Mouse (Mus musculus) forebrain, embryonic 16.5 days (tissue): Measurements from ENCODE around the gene Bach2. TPM values are rescaled to one million over a fixed set of nuclear protein-coding genes. Genes with fewer than 3 reads are reported as not detected.
A peak's percentile ranks its signal among the peaks of the same experiment; 100 is the strongest.

ENCODE experiments used
- ATAC-seq: fragments of 200-750 bp; cut with Nextera tagmentation; 2 replicates; pipeline ENCODE4 v1.8.0; 2017; ENCODE audit warnings: mild to moderate bottlenecking, moderate library complexity
- H3K27ac ChIP-seq: fragments of 300-500 bp; sonication (generic); 2 replicates; pipeline ENCODE4 v1.5.1; 2014; ENCODE audit warnings: low read length, control low read depth
- H3K27me3 ChIP-seq: fragments of 300-500 bp; sonication (generic); replicated peaks from 2 replicates; pipeline ENCODE4 v1.6.1; 2014; ENCODE audit warnings: low read length; ENCODE audit not compliant: control insufficient read depth, insufficient read depth
- H3K36me3 ChIP-seq: fragments of 300-500 bp; sonication (generic); 2 replicates; pipeline ENCODE4 v1.6.1; 2014; ENCODE audit not compliant: control insufficient read depth, insufficient read depth
- H3K4me1 ChIP-seq: fragments of 300-500 bp; sonication (generic); replicated peaks from 2 replicates; pipeline ENCODE4 v1.6.1; 2014; ENCODE audit warnings: low read length; ENCODE audit not compliant: control insufficient read depth, insufficient read depth
- H3K4me2 ChIP-seq: fragments of 300-500 bp; sonication (generic); 2 replicates; pipeline ENCODE4 v1.6.1; 2014; ENCODE audit warnings: mild to moderate bottlenecking, low read length, control low read depth
- H3K4me3 ChIP-seq: fragments of 300-500 bp; sonication (generic); replicated peaks from 2 replicates; pipeline ENCODE4 v1.5.1; 2014; ENCODE audit warnings: mild to moderate bottlenecking, low read length, control low read depth
- H3K9ac ChIP-seq: fragments of 300-500 bp; sonication (generic); replicated peaks from 2 replicates; pipeline ENCODE4 v1.6.1; 2014; ENCODE audit warnings: low read depth, low read length, control low read depth
- H3K9me3 ChIP-seq: fragments of 300-500 bp; sonication (generic); 2 replicates; pipeline ENCODE4 v1.6.1; 2016; ENCODE audit warnings: low read length; ENCODE audit not compliant: control insufficient read depth
- WGBS: fragments of 180-500 bp; shearing (Covaris S2); extraction: QIAGEN DNeasy Blood & Tissue Kit; methylation state at CpG from one replicate; pipeline ENCODE4 v1.1.7; 2014; 5-methylcytosine and 5-hydroxymethylcytosine counted together
- polyA plus RNA-seq: library from polyadenylated mRNA; unstranded; fragments of >200 nt; fragmentation: Nextera tagmentation; extraction: Ambion mirVana; gene quantifications from 2 replicates; pipeline ENCODE4 v1.2.1, GENCODE M21; 2015

Bach2 gene
- polyA plus RNA-seq, 1 experiment from 2014 or later: 33.3 TPM

GRCm38 (mm10) chr4:32544821-32545545 lies 306.4 kb downstream of the Bach2 start:
- no peaks in the 10 kb centered on the region for H3K27me3 ChIP-seq
- no peak for ATAC-seq

GRCm38 (mm10) chr4:32545548-32545947 lies 306.9 kb downstream of the Bach2 start:
- Histone ChIP-seq H3K4me2 (no peak overlapping the region), H3K27me3 (no peaks in the 10 kb centered on the region), H3K4me3 (no peak overlapping the region), H3K27ac (no peak overlapping the region), H3K36me3 (no peaks in the 10 kb centered on the region), H3K9ac (no peak overlapping the region), H3K4me1 (no peaks in the 10 kb centered on the region), H3K9me3 (no peaks in the 10 kb centered on the region)
- WGBS: 89% methylated on average over 4 of the region's 4 CpGs
- ATAC-seq: no peak

More at GRCm38 (mm10) chr4:32544821-32545545, 306.4 kb downstream of the Bach2 start:
- H3K36me3 ChIP-seq: no peaks in the 10 kb centered on the region
- H3K9me3 ChIP-seq: no peaks in the 10 kb centered on the region
- no peak overlapping the region for H3K4me3 ChIP-seq
- no peak overlapping the region for H3K9ac ChIP-seq
- H3K27ac ChIP-seq: no peak overlapping the region
- WGBS: 83% methylated on average over 14 of the region's 14 CpGs
- H3K4me2 ChIP-seq: no peak overlapping the region
- no peaks in the 10 kb centered on the region for H3K4me1 ChIP-seq

GRCm38 (mm10) chr4:32549150-32549549 lies 310.5 kb downstream of the Bach2 start:
- H3K4me1 ChIP-seq: no peaks in the 10 kb centered on the region
- H3K27ac ChIP-seq: no peak overlapping the region
- no peak overlapping the region for H3K4me3 ChIP-seq
- no peaks in the 10 kb centered on the region for H3K9me3 ChIP-seq
- H3K27me3 ChIP-seq: no peaks in the 10 kb centered on the region
- H3K4me2 ChIP-seq: no peak overlapping the region
- H3K9ac ChIP-seq: no peak overlapping the region
- H3K36me3 ChIP-seq: no peaks in the 10 kb centered on the region
- ATAC-seq: no peak
- 86% methylated on average over 1 of the region's 1 CpGs for WGBS

- no peaks in the 10 kb centered on the region for H3K9me3 ChIP-seq
- no peak overlapping the region for H3K9ac ChIP-seq
- WGBS: 39% methylated on average over 4 of the region's 4 CpGs
- no peaks in the 10 kb centered on the region for H3K36me3 ChIP-seq
- H3K27me3 ChIP-seq: no peaks in the 10 kb centered on the region
- no peak overlapping the region for H3K4me3 ChIP-seq
- no peak for ATAC-seq
- no peak overlapping the region for H3K4me2 ChIP-seq
- H3K4me1 ChIP-seq: no peaks in the 10 kb centered on the region
- no peak overlapping the region for H3K27ac ChIP-seq
Observed at GRCm38 (mm10) chr4:32551337-32551736, 312.7 kb downstream of the Bach2 start.

DNA sequence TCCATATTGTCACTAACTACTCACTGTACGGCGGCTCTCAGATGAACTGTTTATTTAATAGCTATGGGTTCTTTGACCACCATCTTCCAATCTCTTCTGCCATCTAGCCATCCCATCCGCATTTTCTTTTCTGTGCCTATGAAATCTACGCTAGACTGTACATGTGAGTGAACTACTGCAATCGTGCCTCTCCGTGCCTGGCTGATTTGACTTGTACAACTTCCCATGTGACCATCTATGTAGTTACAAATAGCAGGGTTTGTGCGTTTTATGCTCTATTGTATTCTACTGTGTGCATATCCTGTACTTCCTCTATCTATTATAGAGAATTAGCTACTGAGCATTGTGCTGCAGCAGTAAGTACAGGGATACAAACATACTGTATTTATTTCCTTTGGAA lies 316.9 kb downstream of the Bach2 start:
- Histone ChIP-seq H3K36me3 (no peaks in the 10 kb centered on the region), H3K27me3 (no peaks in the 10 kb centered on the region), H3K27ac (no peak overlapping the region), H3K9ac (no peak overlapping the region), H3K4me1 (peaks cover under 1% of the 10 kb centered on the region), H3K4me3 (no peak overlapping the region), H3K9me3 (no peaks in the 10 kb centered on the region), H3K4me2 (no peak overlapping the region)
- 90% methylated on average over 7 of the region's 7 CpGs for WGBS
- ATAC-seq: no peak

DNA sequence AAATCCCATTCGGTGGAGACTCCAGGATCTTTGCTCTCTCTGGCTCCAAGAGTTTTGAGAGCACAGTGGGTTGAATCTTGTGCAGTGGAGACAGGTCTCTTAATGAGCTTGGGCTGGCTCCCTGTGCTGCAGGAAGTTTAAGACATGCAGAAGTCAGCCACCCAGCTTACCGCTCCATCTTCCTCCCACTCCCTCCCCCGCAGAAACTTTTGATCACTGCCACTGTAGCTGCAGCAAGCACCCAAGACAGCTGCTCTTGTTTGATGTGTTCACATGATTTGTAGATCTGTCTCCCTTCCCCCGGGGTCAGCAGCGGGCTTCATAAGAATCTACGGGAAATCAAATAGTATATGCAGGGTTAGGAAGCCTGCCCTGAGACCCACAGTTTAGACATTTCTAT lies 321.6 kb downstream of the Bach2 start:
- Histone ChIP-seq H3K27ac (no peak overlapping the region), H3K4me2 (no peak overlapping the region), H3K9me3 (no peaks in the 10 kb centered on the region), H3K9ac (no peak overlapping the region), H3K4me3 (no peak overlapping the region), H3K4me1 (peaks cover 16% of the 10 kb centered on the region), H3K36me3 (peaks cover 14% of the 10 kb centered on the region), H3K27me3 (no peaks in the 10 kb centered on the region)
- 63% methylated on average over 6 of the region's 6 CpGs for WGBS
- 0 out of 2 replicates have a peak, but pooled peaks have one; percentile 1 for ATAC-seq

GRCm38 (mm10) chr4:32560724-32561554 lies 322.3 kb downstream of the Bach2 start:
- WGBS: 40% methylated on average over 8 of the region's 8 CpGs
- peak overlapping the region; percentile 70 for H3K27ac ChIP-seq
- no peak overlapping the region for H3K4me2 ChIP-seq
- no peak overlapping the region for H3K4me3 ChIP-seq
- no peak overlapping the region for H3K9ac ChIP-seq
- peaks cover 16% of the 10 kb centered on the region for H3K4me1 ChIP-seq
- peaks cover 14% of the 10 kb centered on the region for H3K36me3 ChIP-seq
- ATAC-seq: peak; percentile 68
- no peaks in the 10 kb centered on the region for H3K27me3 ChIP-seq
- H3K9me3 ChIP-seq: no peaks in the 10 kb centered on the region

DNA sequence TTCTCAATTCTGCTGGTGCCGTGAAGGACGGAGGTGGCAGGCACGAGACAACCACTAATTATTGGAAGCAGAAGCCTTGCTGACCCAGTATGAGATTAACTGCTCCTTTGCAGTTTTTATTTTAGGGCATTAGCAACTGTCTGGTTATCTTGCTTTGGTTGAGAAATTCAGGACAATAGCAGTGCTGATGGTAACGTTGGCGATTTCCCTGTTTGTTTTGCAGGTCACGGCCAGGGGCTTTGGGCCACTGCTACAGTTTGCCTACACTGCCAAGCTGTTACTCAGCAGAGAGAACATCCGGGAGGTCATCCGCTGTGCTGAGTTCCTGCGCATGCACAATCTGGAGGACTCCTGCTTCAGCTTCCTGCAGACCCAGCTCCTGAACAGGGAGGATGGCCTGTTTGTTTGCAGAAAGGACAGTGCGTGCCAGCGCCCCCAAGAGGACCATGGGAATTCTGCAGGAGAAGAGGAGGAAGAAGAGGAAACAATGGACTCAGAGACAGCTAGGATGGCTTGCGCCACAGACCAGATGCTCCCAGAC lies 323.0 kb downstream of the Bach2 start:
- WGBS: 51% methylated on average over 12 of the region's 12 CpGs
- H3K4me3 ChIP-seq: no peak overlapping the region
- H3K9ac ChIP-seq: no peak overlapping the region
- no peaks in the 10 kb centered on the region for H3K27me3 ChIP-seq
- H3K9me3 ChIP-seq: no peaks in the 10 kb centered on the region
- peaks cover 17% of the 10 kb centered on the region for H3K36me3 ChIP-seq
- no peak overlapping the region for H3K4me2 ChIP-seq
- 0 out of 2 replicates have a peak, but pooled peaks have one; percentile 28 for ATAC-seq
- peaks cover 16% of the 10 kb centered on the region for H3K4me1 ChIP-seq
- peak overlapping the region; percentile 70 for H3K27ac ChIP-seq
